Mouse (Mus musculus): ENCODE data around the gene Tmem210. TPM values are rescaled to one million over a fixed set of nuclear protein-coding genes. Genes with fewer than 3 reads are reported as not detected.

Tmem210 gene
- polyA plus RNA-seq (2012; rRNA removed): not detected in 2 replicates

GRCm38 (mm10) chr2:25287927-25288649, at the start of gene Tmem210:
TSS of gene Tmem210 (plus strand) at chr2:25288145.

GRCm38 (mm10) chr2:25242101-25242506, 45.8 kb upstream of the Tmem210 start, which contains the start of the genes Rnf208 and Cysrt1:
TSS of gene Rnf208 (plus strand) at chr2:25242255.
TSS of gene Cysrt1 (minus strand) at chr2:25242452.

GRCm38 (mm10) chr2:25246183-25247072, 41.5 kb upstream of the Tmem210 start, which contains the start of gene AL732309.1:
TSS of gene AL732309.1 (minus strand) at chr2:25246863.

GRCm38 (mm10) chr2:25255284-25255779, 32.6 kb upstream of the Tmem210 start, which contains the start of gene Tmem203:
TSS of gene Tmem203 (plus strand) at chr2:25255439.

GRCm38 (mm10) chr2:25262291-25262767, 25.6 kb upstream of the Tmem210 start, which contains the start of gene Tprn:
TSS of gene Tprn (plus strand) at chr2:25262618.

GRCm38 (mm10) chr2:25271827-25272511, 16.0 kb upstream of the Tmem210 start, which contains the start of the genes Ssna1 and Anapc2:
TSS of gene Ssna1 (minus strand) at chr2:25272438.
TSS of gene Anapc2 (plus strand) at chr2:25272478.

GRCm38 (mm10) chr2:25289651-25290050, 1.7 kb downstream of the Tmem210 start, which contains the start of gene Lrrc26:
TSS of gene Lrrc26 (plus strand) at chr2:25289915.

GRCm38 (mm10) chr2:25318971-25319773, 31.2 kb downstream of the Tmem210 start, which contains the start of gene Grin1:
TSS of gene Grin1 (minus strand) at chr2:25319187.

GRCm38 (mm10) chr2:25332286-25333160, 44.6 kb downstream of the Tmem210 start, which contains the start of gene Man1b1:
TSS of gene Man1b1 (plus strand) at chr2:25332338.

Other genes with a start within 250 kb of the Tmem210 start
- 43.8 and 57.8 TPM in 2 replicates for gene Nsmf, start 233.8 kb upstream of the Tmem210 start, polyA plus RNA-seq (2012; rRNA removed)
- gene Entpd8, start 207.8 kb upstream of the Tmem210 start, polyA plus RNA-seq (2012; rRNA removed): 6.6 and 9.0 TPM in 2 replicates
- gene Noxa1, start 193.0 kb upstream of the Tmem210 start, polyA plus RNA-seq (2012; rRNA removed): 14.8 and 16.5 TPM in 2 replicates
- gene Nrarp, start 107.4 kb upstream of the Tmem210 start, polyA plus RNA-seq (2012; rRNA removed): 41.8 and 62.3 TPM in 2 replicates
- 20.0 and 23.5 TPM in 2 replicates for gene Tor4a, start 91.3 kb upstream of the Tmem210 start, polyA plus RNA-seq (2012; rRNA removed)
- gene Nelfb, start 76.7 kb upstream of the Tmem210 start, polyA plus RNA-seq (2012; rRNA removed): 29.3 and 32.6 TPM in 2 replicates
- not detected in 2 replicates for gene Stpg3, start 73.5 kb upstream of the Tmem210 start, polyA plus RNA-seq (2012; rRNA removed)
- 0.35 TPM in 1 of 2 replicates, not detected in the other for gene Fam166a, start 69.4 kb upstream of the Tmem210 start, polyA plus RNA-seq (2012; rRNA removed)
- 278 and 313 TPM in 2 replicates for gene Tubb4b, start 63.4 kb upstream of the Tmem210 start, polyA plus RNA-seq (2012; rRNA removed)
- 0.29 and 0.32 TPM in 2 replicates for gene Slc34a3, start 53.8 kb upstream of the Tmem210 start, polyA plus RNA-seq (2012; rRNA removed)
- gene Rnf224, start 51.4 kb upstream of the Tmem210 start, polyA plus RNA-seq (2012; rRNA removed): 0.77 and 0.82 TPM in 2 replicates
- 100 and 146 TPM in 2 replicates for gene Rnf208, start 45.9 kb upstream of the Tmem210 start, polyA plus RNA-seq (2012; rRNA removed)
- 216 and 387 TPM in 2 replicates for gene Cysrt1, start 45.7 kb upstream of the Tmem210 start, polyA plus RNA-seq (2012; rRNA removed)
- 24.8 and 31.7 TPM in 2 replicates for gene AL732309.1, start 41.3 kb upstream of the Tmem210 start, polyA plus RNA-seq (2012; rRNA removed)
- 26.1 and 51.6 TPM in 2 replicates for gene Tmem203, start 32.7 kb upstream of the Tmem210 start, polyA plus RNA-seq (2012; rRNA removed)
- 76.7 and 110 TPM in 2 replicates for gene Tprn, start 25.5 kb upstream of the Tmem210 start, polyA plus RNA-seq (2012; rRNA removed)
- 32.6 and 42.6 TPM in 2 replicates for gene Ssna1, start 15.7 kb upstream of the Tmem210 start, polyA plus RNA-seq (2012; rRNA removed)
- gene Anapc2, start 15.7 kb upstream of the Tmem210 start, polyA plus RNA-seq (2012; rRNA removed): 38.5 and 51.1 TPM in 2 replicates
- 120 and 141 TPM in 2 replicates for gene Lrrc26, start 1.8 kb downstream of the Tmem210 start, polyA plus RNA-seq (2012; rRNA removed)
- gene Grin1, start 31.0 kb downstream of the Tmem210 start, polyA plus RNA-seq (2012; rRNA removed): 1.7 and 2.6 TPM in 2 replicates
- 6.1 and 7.3 TPM in 2 replicates for gene Man1b1, start 44.2 kb downstream of the Tmem210 start, polyA plus RNA-seq (2012; rRNA removed)
- gene Dpp7, start 68.2 kb downstream of the Tmem210 start, polyA plus RNA-seq (2012; rRNA removed): 15.2 and 20.7 TPM in 2 replicates
- 26.9 and 89.2 TPM in 2 replicates for gene Uap1l1, start 77.5 kb downstream of the Tmem210 start, polyA plus RNA-seq (2012; rRNA removed)
- gene Sapcd2, start 84.2 kb downstream of the Tmem210 start, polyA plus RNA-seq (2012; rRNA removed): 16.2 and 18.1 TPM in 2 replicates
- 38.6 and 41.0 TPM in 2 replicates for gene Entpd2, start 107.7 kb downstream of the Tmem210 start, polyA plus RNA-seq (2012; rRNA removed)
- gene Npdc1, start 111.2 kb downstream of the Tmem210 start, polyA plus RNA-seq (2012; rRNA removed): 181 and 297 TPM in 2 replicates
- gene Fut7, start 135.1 kb downstream of the Tmem210 start, polyA plus RNA-seq (2012; rRNA removed): 0.11 and 0.24 TPM in 2 replicates
- gene Abca2, start 140.6 kb downstream of the Tmem210 start, polyA plus RNA-seq (2012; rRNA removed): 17.6 and 31.4 TPM in 2 replicates
- 208 and 316 TPM in 2 replicates for gene Clic3, start 168.7 kb downstream of the Tmem210 start, polyA plus RNA-seq (2012; rRNA removed)
- 60.7 and 89.3 TPM in 2 replicates for gene Paxx, start 172.9 kb downstream of the Tmem210 start, polyA plus RNA-seq (2012; rRNA removed)
- 2.0 and 3.4 TPM in 2 replicates for gene Ptgds, start 181.9 kb downstream of the Tmem210 start, polyA plus RNA-seq (2012; rRNA removed)
- gene Lcn12, start 205.8 kb downstream of the Tmem210 start, polyA plus RNA-seq (2012; rRNA removed): 0.26 TPM in 1 of 2 replicates, not detected in the other
- 31.7 and 32.1 TPM in 2 replicates for gene Fbxw5, start 212.6 kb downstream of the Tmem210 start, polyA plus RNA-seq (2012; rRNA removed)
- 0.94 and 1.9 TPM in 2 replicates for gene C8g, start 213.6 kb downstream of the Tmem210 start, polyA plus RNA-seq (2012; rRNA removed)

All from stomach, adult 2 months (tissue).